Mouse (Mus musculus): ENCODE measurements at regions not wholly inside any gene's neighbourhood (a gene's known extent, or its start where the extent isn't known, plus 50 kb on each side); places are given as distances from the start of the nearest gene placed in this dataset.
"Not testable (repeated sequence)": the region's sequence is repeated elsewhere in the genome, so short reads cannot be mapped to it uniquely, and the experiment has no call there.

DNA sequence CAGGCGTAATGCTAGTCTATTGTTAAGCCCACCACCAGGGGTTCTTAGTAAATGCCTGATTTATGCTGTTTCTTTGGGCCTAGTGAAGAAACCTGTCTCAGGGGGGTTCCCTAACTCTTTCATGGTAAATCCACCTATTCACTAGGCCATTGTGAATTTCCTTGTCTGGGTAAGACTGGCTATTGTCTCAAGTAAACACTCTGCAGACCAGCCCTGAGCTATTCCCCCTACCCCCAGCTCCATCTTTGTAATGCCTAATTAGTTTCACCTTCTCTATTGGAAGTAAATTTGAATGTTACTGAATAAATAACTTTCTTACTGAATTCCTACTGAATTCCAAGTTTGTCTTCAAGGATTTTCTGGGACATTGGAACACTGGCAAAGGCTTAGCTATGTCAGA lies 656.2 kb downstream of the Hdgfl1 start:
- ATAC-seq (replicated peaks; ENCODE audit: low read depth, poor library complexity, severe bottlenecking): not testable (repeated sequence)

- ATAC-seq (replicated peaks; ENCODE audit: low read depth, poor library complexity, severe bottlenecking): no peak
Measured at GRCm38 (mm10) chr13:26112579-26112978, 657.4 kb downstream of the Hdgfl1 start.

- no peak for ATAC-seq (replicated peaks; ENCODE audit: low read depth, poor library complexity, severe bottlenecking)
Measured at GRCm38 (mm10) chr13:26109013-26109412, 661.0 kb downstream of the Hdgfl1 start.

DNA sequence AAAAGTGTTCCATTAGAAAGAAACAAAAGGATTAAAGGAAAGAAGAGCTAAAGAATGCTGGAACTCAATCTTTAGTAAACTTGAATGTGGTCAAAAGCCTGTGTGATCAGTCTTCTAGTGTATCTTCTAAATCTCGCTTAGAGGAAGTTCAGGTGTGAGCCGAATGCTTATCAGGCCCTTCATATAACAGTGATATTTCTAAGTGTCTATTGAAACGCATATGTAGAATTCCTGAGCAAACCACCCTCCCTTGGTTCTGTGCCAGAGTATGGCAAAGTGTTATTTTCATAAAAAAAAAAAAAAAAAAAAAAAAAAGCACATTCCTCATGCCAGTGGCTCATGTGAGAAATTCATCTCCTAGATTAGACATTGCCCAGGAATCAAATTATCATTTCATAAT lies 681.2 kb downstream of the Hdgfl1 start:
- ATAC-seq (replicated peaks; ENCODE audit: low read depth, poor library complexity, severe bottlenecking): no peak

GRCm38 (mm10) chr13:26080814-26081213 lies 689.2 kb downstream of the Hdgfl1 start:
- ATAC-seq (replicated peaks; ENCODE audit: low read depth, poor library complexity, severe bottlenecking): no peak

DNA sequence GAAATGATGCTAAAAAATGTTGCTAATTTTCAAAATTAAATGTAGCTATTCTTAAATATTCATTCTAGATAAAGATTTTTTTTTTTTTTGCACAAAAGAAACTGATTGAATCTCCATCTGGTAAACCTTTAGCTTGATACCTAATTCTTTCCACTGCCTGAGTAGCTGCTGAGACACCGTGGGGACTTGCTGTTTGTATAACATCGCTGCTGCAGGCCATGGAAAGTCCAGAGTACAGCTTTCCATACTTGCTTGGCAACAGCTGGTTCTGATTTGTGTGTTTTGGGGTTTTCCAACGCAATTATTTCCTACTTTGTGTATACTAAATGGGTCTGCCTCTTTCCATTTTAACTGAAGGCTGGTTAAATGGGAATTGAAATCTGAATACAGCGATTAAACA lies 689.7 kb downstream of the Hdgfl1 start:
- no peak for ATAC-seq (replicated peaks; ENCODE audit: low read depth, poor library complexity, severe bottlenecking)

GRCm38 (mm10) chr13:26079362-26079761 lies 690.6 kb downstream of the Hdgfl1 start:
- ATAC-seq (replicated peaks; ENCODE audit: low read depth, poor library complexity, severe bottlenecking): no peak

DNA sequence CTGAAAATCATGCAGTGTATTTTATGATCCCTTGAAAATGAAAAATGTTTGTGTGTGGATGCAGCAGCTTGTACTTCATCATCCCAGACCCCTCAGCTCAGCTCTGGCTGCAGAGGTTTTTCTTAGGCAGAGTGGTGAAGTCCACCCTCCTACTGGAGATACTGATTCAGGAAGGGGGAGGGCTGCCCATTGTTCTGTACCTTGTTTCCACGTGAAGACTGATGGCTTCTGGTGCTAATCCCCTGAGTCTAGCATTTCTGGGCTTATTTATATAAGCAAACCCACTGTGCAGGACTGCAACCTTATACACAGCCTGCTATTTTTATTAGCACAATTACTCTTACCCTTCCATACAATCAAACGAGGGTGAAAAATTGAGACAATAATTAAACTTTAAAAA lies 708.6 kb downstream of the Hdgfl1 start:
- ATAC-seq (replicated peaks; ENCODE audit: low read depth, poor library complexity, severe bottlenecking): no peak

DNA sequence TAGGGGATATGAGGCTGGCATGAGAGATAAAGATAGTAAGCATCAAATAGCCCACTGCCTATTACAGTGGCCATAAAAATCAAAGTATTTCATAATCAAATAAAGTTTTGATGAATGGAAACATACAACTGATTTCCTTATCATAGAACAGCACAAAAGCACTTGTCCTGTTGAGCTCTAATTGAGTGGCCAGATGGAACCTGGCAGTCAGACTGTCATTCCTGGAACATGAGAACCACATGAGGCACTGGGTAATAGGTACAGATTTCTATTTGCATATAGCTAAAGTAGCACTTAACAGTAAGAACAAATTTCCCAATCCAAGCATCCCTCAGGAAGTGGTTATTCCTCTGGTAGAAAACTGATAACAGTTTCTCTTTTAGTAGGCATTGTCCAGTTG lies 732.3 kb downstream of the Hdgfl1 start:
- no peak for ATAC-seq (replicated peaks; ENCODE audit: low read depth, poor library complexity, severe bottlenecking)

DNA sequence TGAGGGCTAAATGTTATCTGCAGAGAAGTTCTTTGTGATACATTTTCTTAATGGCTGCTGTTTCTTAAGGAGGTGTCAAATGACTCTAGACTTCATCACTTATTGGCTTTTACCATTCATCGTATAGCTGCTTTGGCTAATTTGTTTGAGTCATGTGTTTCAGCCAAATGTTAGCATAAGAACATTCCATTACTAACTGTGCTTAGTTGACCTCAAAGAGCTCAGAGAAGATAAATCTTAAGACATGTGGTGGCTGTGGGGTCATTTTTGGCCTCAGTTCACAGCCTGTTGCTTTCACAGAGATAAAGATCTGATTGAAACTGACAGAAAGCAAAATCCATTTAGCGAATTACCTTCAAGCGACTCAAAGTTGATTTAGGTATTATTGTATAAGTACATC lies 743.6 kb downstream of the Hdgfl1 start:
- no peak for ATAC-seq (replicated peaks; ENCODE audit: low read depth, poor library complexity, severe bottlenecking)

GRCm38 (mm10) chr13:26024696-26025095 lies 745.3 kb downstream of the Hdgfl1 start:
- no peak for ATAC-seq (replicated peaks; ENCODE audit: low read depth, poor library complexity, severe bottlenecking)

GRCm38 (mm10) chr13:26020491-26020890 lies 749.5 kb downstream of the Hdgfl1 start:
- ATAC-seq (replicated peaks; ENCODE audit: low read depth, poor library complexity, severe bottlenecking): no peak

GRCm38 (mm10) chr13:26009131-26009530 lies 738.8 kb upstream of the Nrsn1 start:
- no peak for ATAC-seq (replicated peaks; ENCODE audit: low read depth, poor library complexity, severe bottlenecking)

GRCm38 (mm10) chr13:26004768-26005560 lies 734.7 kb upstream of the Nrsn1 start:
- ATAC-seq (replicated peaks; ENCODE audit: low read depth, poor library complexity, severe bottlenecking): no peak

- ATAC-seq (replicated peaks; ENCODE audit: low read depth, poor library complexity, severe bottlenecking): no peak
Measured at GRCm38 (mm10) chr13:25993526-25993925, 723.2 kb upstream of the Nrsn1 start.

DNA sequence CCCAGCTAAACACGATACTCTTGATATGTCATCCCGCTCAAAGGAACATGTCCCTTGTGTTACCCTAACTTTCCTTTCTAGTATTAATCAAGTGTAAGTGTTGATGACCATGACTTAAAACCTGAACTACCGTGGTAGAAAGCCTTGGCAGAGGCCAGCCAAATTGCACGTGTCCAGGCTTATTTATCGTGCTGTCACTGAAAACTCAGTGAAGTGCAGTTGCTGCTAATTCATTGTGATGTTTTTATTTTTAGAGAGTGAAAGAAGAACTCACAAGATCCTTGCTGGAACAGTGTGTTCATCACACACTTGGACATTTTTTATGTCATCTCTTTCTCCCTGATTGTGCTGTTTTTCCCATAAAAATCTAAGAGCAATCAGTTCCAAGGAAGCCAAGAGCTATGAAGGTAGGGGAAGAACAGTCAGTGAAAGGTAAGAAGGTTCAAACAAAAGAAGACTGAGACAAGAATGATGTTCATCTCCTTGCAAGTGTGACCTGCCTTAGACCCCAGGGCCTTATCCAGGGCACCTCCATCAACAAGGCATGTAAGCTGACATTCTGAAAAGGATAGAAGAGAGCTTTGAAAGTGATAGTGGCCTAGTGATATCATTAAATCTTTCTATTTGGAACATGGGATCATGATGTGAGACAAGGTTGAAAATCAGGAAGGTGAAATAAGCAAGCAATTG lies 718.9 kb upstream of the Nrsn1 start:
- ATAC-seq (replicated peaks; ENCODE audit: low read depth, poor library complexity, severe bottlenecking): no peak

GRCm38 (mm10) chr13:25984535-25984934 lies 714.2 kb upstream of the Nrsn1 start:
- ATAC-seq (replicated peaks; ENCODE audit: low read depth, poor library complexity, severe bottlenecking): no peak

GRCm38 (mm10) chr13:25983659-25984058 lies 713.4 kb upstream of the Nrsn1 start:
- no peak for ATAC-seq (replicated peaks; ENCODE audit: low read depth, poor library complexity, severe bottlenecking)

DNA sequence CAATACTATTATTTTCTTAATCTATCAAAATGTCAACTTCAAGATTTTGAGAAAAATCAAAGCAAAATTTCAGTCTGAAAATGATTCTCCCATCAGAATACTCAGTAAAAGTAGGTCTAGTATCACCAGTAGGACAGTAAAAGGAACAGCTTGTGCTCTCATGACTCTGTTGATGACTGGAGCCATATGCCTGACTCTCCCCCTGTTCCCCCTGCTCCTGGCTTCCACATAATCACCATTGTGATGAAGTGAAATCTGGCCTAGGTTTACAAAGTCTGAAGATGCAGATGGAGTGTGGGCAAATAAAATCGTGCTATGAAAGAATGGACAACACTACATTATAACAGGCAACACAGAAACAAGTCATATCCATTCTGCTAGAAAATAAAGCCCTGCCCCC lies 708.3 kb upstream of the Nrsn1 start:
- ATAC-seq (replicated peaks; ENCODE audit: low read depth, poor library complexity, severe bottlenecking): no peak

DNA sequence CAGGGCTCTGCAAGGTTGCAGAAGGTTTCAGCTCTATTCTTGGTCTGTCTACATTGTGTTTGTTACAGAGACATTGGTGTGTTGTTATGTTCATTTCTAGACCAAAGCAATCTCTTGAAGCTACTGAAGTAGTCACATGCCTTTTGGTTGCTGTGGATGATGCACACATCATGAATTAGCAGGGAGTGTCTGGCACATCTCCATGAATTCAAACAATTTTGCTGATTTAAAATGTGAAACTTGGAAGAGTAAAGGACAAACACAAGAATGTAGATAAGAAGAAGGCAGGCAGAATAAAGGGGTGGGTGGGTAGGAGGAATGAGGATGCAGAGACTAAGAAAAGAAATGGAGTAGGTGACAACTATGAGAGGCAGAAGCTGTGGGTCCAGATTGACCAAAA lies 688.3 kb upstream of the Nrsn1 start:
- ATAC-seq (replicated peaks; ENCODE audit: low read depth, poor library complexity, severe bottlenecking): no peak

GRCm38 (mm10) chr13:25958153-25958466 lies 687.8 kb upstream of the Nrsn1 start:
- ATAC-seq (replicated peaks; ENCODE audit: low read depth, poor library complexity, severe bottlenecking): no peak
